Mouse (Mus musculus) myocyte (in vitro differentiated cells): ENCODE measurements around the gene Kcnmb4.

Experiments used
- CEBPB ChIP-seq: IDR thresholded peaks from 2 replicates; pipeline ENCODE4 v1.6.1; 2011; ENCODE audit warnings: mild to moderate bottlenecking, moderate library complexity; ENCODE audit not compliant: poor library complexity, insufficient read depth, severe bottlenecking
- E2F4 ChIP-seq: IDR thresholded peaks from one replicate; pipeline ENCODE4 v1.6.1; 2011; ENCODE audit warnings: mild to moderate bottlenecking, control low read depth, moderate library complexity; ENCODE audit not compliant: insufficient read depth
- MAX ChIP-seq: IDR thresholded peaks from one replicate; pipeline ENCODE4 v1.6.1; 2011; ENCODE audit warnings: low read depth, mild to moderate bottlenecking, control low read depth
- MYOD1 ChIP-seq, 3 experiments: IDR thresholded peaks; one replicate each; pipeline ENCODE4 v1.6.1; 2011; ENCODE audit warnings: control low read depth in 2 of 3, low read depth in 2 of 3, mild to moderate bottlenecking in 2 of 3, moderate library complexity in 1 of 3; ENCODE audit not compliant: insufficient read length in 2 of 3, control insufficient read depth in 1 of 3
- MYOG ChIP-seq, 3 experiments: IDR thresholded peaks; one replicate each; pipeline ENCODE4 v1.6.1; 2011; ENCODE audit warnings: control low read depth in 2 of 3, low read depth in 2 of 3, mild to moderate bottlenecking in 2 of 3; ENCODE audit not compliant: insufficient read length in 2 of 3, control insufficient read depth in 1 of 3, insufficient read depth in 1 of 3
- POLR2A ChIP-seq: IDR thresholded peaks from one replicate; pipeline ENCODE4 v1.6.1; 2011; ENCODE audit warnings: low read depth, mild to moderate bottlenecking, control low read depth, moderate library complexity; ENCODE audit not compliant: insufficient read length
- POLR2AphosphoS2 ChIP-seq: IDR thresholded peaks from one replicate; pipeline ENCODE4 v1.6.1; 2011; ENCODE audit warnings: low read depth, control low read depth; ENCODE audit not compliant: insufficient read length
- REST ChIP-seq: IDR thresholded peaks from one replicate; pipeline ENCODE4 v1.6.1; 2011; ENCODE audit warnings: mild to moderate bottlenecking, control low read depth, moderate library complexity; ENCODE audit not compliant: insufficient read depth, insufficient read length
- TCF12 ChIP-seq: IDR thresholded peaks from one replicate; pipeline ENCODE4 v1.6.1; 2011; ENCODE audit warnings: mild to moderate bottlenecking, control low read depth; ENCODE audit not compliant: poor library complexity, insufficient read depth, severe bottlenecking
- USF1 ChIP-seq: IDR thresholded peaks from one replicate; pipeline ENCODE4 v1.6.1; 2011; ENCODE audit warnings: low read depth, mild to moderate bottlenecking, control low read depth, moderate library complexity

DNA sequence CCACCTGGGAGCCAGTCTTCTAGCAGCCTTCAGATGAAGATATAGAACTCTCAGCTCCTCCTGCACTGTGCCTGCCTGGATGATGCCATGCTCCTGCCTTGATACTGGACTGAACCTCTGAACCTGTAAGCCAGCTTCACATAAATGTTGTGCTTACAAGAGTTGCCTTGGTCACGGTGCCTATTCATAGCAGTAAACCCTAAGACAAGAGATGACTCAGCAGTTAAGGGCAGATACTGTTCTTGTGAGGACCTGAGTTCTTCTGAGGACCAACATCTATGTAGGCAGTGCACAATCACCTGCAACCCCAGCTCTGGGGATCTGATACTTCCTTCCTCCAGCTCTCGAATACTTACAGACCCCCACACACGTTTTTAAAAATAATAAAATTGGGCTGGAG, 2.9 kb upstream of the Kcnmb4 start:
- TF ChIP-seq TCF12 = no peak
- TF ChIP-seq MYOD1 (IDR thresholded peaks at IDR 0.05; ENCODE audit: control insufficient read depth in 1 of 3, insufficient read length in 2 of 3, low read depth in 2 of 3) = no peak
- no peak for TF ChIP-seq POLR2A
- TF ChIP-seq USF1 = no peak
- TF ChIP-seq CEBPB = no peak
- TF ChIP-seq MYOG (IDR thresholded peaks at IDR 0.05; ENCODE audit: control insufficient read depth in 1 of 3, insufficient read depth in 1 of 3, insufficient read length in 2 of 3, low read depth in 2 of 3) = no peak
- TF ChIP-seq MAX = no peak
- TF ChIP-seq REST = no peak
- TF ChIP-seq POLR2AphosphoS2 = no peak
- TF ChIP-seq E2F4 = no peak
